Mouse (Mus musculus) liver, adult 2 months (tissue): ENCODE data around the gene Ino80d. TPM values are rescaled to one million over a fixed set of nuclear protein-coding genes. Genes with fewer than 3 reads are reported as not detected.
A peak's percentile ranks its signal among the peaks of the same experiment; 100 is the strongest.

Experiments
- DNase-seq: peaks from one replicate; pipeline ENCODE4 v3.0.0-alpha.2; 2011; ENCODE audit warnings: low read depth, low spot score; ENCODE audit errors: extremely low read depth
- H3K27ac ChIP-seq: fragments of 200-500 bp; replicated peaks from 2 replicates; pipeline ENCODE4 v1.5.1; 2012; ENCODE audit warnings: low read depth, mild to moderate bottlenecking, control low read depth, inconsistent platforms, low read length; ENCODE audit not compliant: insufficient read depth
- H3K27me3 ChIP-seq: fragments of 200-500 bp; 2 replicates; pipeline ENCODE4 v1.6.1; 2012; ENCODE audit warnings: mild to moderate bottlenecking, moderate library complexity, low read length, inconsistent platforms; ENCODE audit not compliant: control insufficient read depth, insufficient read depth
- H3K36me3 ChIP-seq: fragments of 200-500 bp; 2 replicates; pipeline ENCODE4 v1.6.1; 2012; ENCODE audit warnings: low read length, inconsistent platforms; ENCODE audit not compliant: control insufficient read depth, insufficient read depth
- H3K4me1 ChIP-seq: fragments of 200-500 bp; 2 replicates; pipeline ENCODE4 v1.6.1; 2011; ENCODE audit warnings: low read length; ENCODE audit not compliant: control insufficient read depth, insufficient read depth
- H3K4me3 ChIP-seq: fragments of 200-500 bp; 2 replicates; pipeline ENCODE4 v1.5.1; 2011; ENCODE audit warnings: low read depth, mild to moderate bottlenecking, control low read depth, low read length, moderate library complexity; ENCODE audit not compliant: insufficient read depth
- H3K79me2 ChIP-seq: fragments of 200-500 bp; 2 replicates; pipeline ENCODE4 v1.6.1; 2012; ENCODE audit warnings: inconsistent platforms, mild to moderate bottlenecking, low read length, moderate library complexity; ENCODE audit not compliant: control insufficient read depth, insufficient read depth
- H3K9ac ChIP-seq: fragments of 200-500 bp; 2 replicates; pipeline ENCODE4 v1.6.1; 2012; ENCODE audit warnings: low read depth, mild to moderate bottlenecking, control low read depth, inconsistent platforms, low read length
- CTCF ChIP-seq: fragments of 200-500 bp; IDR thresholded peaks from 2 replicates; pipeline ENCODE4 v1.5.1; 2011; ENCODE audit warnings: low read depth, low read length, control low read depth
- POLR2A ChIP-seq: fragments of 200-500 bp; IDR thresholded peaks from 2 replicates; pipeline ENCODE4 v1.6.1; 2011; ENCODE audit warnings: low read length, control low read depth; ENCODE audit not compliant: insufficient read depth; ENCODE audit errors: extremely low read depth
- WGBS: fragments of 180-500 bp; shearing (Covaris S2); methylation state at CpG from one replicate; pipeline ENCODE4 v1.1.7; 2018; 5-methylcytosine and 5-hydroxymethylcytosine counted together
- polyA plus RNA-seq: library from polyadenylated mRNA; depleted of rRNA; stranded (reverse); fragments of >200 nt; gene quantifications from 2 replicates; pipeline ENCODE4 v1.2.3, GENCODE M21; 2012
- total RNA-seq: library from RNA; depleted of rRNA; stranded (reverse); fragments of >200 nt; gene quantifications from 2 replicates; pipeline ENCODE4 v1.2.3, GENCODE M21; 2014

Ino80d gene
- total and polyA plus RNA-seq, 2 experiments, result 5.2 to 5.3 TPM

DNA sequence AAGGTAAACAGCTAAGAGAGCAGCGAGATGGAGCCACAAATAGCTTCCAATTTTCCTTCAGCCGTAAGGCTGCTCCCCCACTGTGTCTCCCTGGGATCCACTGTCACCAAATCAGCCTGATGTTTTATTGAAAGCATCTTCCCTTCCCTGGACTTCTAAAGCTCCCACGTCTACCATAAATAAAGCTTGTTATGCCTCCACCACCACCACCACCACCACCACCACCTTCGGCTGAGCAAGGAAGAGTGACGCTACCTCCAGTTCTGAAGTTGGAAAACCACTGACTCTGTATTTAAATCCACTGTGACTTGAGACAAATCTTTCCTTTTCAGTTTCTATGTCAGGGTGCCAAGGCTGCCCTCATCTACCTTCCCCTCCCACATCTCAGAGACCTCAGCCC lies 167.5 kb downstream of the Ino80d start:
- no peak for DNase-seq
- 79% methylated on average over 5 of the region's 5 CpGs for WGBS
- no peaks in the 10 kb centered on the region for H3K27me3 ChIP-seq
- no peak overlapping the region for H3K9ac ChIP-seq
- no peaks in the 10 kb centered on the region for H3K79me2 ChIP-seq
- no peak overlapping the region for H3K27ac ChIP-seq
- no peak for TF ChIP-seq POLR2A
- TF ChIP-seq CTCF, result no peak
- H3K4me1 ChIP-seq, result no peaks in the 10 kb centered on the region
- H3K36me3 ChIP-seq, result no peaks in the 10 kb centered on the region
- H3K4me3 ChIP-seq, result no peak overlapping the region

DNA sequence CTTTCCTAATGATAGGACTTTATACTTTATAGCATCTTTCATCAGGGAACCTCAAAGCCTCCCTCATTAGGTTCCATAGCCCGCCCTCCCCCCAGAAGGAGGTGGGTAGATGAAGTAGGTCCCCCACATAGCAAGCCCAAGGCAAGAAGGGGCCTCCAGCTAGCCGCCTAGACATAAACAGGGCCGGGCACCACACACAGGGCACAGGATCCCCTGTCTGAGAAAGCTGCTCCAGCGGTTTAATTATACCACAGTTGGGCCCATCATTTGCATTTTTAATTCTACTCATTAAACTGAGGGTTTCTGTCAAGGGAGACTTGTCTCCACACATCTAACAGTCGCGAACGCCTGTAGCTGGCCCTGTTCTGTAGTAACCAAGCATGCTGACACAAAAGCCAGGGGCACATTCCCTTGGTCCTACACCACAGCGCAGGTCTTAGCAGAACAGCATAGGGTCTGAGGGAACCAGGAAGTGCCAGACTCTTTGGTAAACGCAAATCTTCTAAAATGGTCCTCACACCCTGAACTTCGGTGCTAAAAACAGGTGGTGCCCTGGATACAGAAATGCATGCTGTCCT lies 179.6 kb downstream of the Ino80d start:
- Histone ChIP-seq H3K9ac (no peak overlapping the region), H3K4me1 (no peaks in the 10 kb centered on the region), H3K36me3 (no peaks in the 10 kb centered on the region), H3K27me3 (no peaks in the 10 kb centered on the region), H3K4me3 (no peak overlapping the region), H3K79me2 (no peaks in the 10 kb centered on the region), H3K27ac (no peak overlapping the region)
- WGBS, result 89% methylated on average over 10 of the region's 10 CpGs
- TF ChIP-seq CTCF (no peak), POLR2A (no peak)
- DNase-seq, result no peak

DNA sequence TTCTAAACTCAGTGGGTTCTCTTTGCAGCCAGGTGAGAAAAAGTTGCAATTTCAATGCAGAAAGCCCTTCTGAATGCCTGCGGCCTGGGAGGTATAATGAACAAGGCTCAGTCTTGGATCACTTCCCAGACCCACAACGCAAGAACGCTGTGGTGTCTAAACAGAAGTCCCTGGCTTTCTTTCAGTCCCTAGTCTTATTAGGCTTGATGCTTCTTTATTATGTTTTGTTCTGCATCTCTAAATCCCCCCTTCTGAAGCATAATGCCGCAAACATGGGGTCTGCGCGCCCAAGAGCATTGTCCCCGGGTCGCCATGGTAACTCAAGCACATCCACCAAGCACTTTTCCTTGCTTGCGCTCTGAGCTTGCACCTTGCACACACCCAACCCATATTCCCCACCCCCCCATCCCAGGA lies 180.4 kb downstream of the Ino80d start:
- no peak overlapping the region for H3K27ac ChIP-seq
- H3K9ac ChIP-seq, result no peak overlapping the region
- H3K27me3 ChIP-seq, result no peaks in the 10 kb centered on the region
- TF ChIP-seq POLR2A (no peak), CTCF (no peak)
- no peak overlapping the region for H3K4me3 ChIP-seq
- no peak for DNase-seq
- 87% methylated on average over 9 of the region's 9 CpGs for WGBS
- no peaks in the 10 kb centered on the region for H3K4me1 ChIP-seq
- H3K79me2 ChIP-seq, result no peaks in the 10 kb centered on the region
- no peaks in the 10 kb centered on the region for H3K36me3 ChIP-seq

DNA sequence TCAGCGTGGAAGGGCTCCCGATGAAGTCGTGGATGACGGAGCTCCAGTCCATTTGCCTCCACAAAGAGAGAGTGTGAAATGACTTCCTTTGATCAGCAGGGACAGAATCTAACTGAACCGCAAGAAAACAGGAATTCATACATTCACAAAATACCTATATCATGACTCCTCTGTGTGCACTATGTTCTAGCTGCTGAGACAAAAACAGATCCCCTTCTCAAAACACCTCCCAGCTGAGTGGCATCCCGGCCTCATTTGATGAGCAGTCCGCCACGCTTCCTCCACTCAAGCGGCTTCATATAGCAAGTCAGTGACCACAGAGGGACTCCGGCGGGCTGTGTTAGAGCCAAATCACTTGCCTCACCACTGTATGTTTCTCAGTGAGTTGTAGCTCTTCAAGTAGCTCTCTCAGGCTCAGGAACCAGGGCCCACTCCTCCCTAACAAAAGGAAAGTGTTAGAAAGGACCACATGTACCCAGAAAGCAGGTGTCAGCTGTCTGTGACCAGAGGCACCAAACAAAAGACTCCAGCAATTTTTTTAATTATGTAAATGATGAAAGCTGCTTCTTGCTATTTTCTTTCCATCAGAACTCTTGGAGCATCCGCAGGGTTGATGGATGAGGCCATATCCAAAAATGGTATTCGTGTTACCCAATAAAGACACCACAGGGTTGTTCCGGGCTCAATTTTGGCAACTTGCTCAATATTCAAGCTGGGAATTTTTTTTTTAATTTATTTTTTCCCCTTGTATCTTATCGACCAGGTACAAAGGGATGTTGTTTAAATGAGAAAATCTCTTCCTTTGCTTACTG lies 181.0 kb downstream of the Ino80d start:
- TF ChIP-seq CTCF (no peak), POLR2A (no peak)
- WGBS, result 84% methylated on average over 15 of the region's 15 CpGs
- H3K27ac ChIP-seq, result no peak overlapping the region
- H3K27me3 ChIP-seq, result no peaks in the 10 kb centered on the region
- no peaks in the 10 kb centered on the region for H3K36me3 ChIP-seq
- H3K4me3 ChIP-seq, result no peak overlapping the region
- H3K79me2 ChIP-seq, result no peaks in the 10 kb centered on the region
- H3K9ac ChIP-seq, result no peak overlapping the region
- no peak for DNase-seq
- no peaks in the 10 kb centered on the region for H3K4me1 ChIP-seq

DNA sequence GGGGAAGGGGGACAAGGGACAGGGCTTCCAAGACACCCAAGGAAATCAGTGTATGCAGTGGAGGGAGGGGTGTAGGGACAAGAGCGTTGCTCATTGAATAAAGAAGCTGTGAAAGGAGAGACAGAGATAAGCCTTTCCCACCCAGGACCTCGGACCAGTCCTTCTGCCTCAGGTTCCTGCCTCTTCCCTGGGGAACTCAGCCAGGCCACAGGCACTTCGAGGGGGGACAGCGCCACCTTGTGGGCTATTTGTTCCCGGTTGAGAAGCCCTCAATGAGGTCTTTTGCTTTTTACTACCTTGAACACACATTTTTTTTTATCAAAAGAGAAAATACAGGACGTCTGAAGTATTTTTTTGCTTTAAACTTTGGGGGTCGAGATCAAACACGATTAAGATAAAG lies 185.0 kb downstream of the Ino80d start:
- Histone ChIP-seq H3K79me2 (no peaks in the 10 kb centered on the region), H3K36me3 (no peaks in the 10 kb centered on the region), H3K9ac (no peak overlapping the region), H3K4me1 (no peaks in the 10 kb centered on the region), H3K4me3 (no peak overlapping the region), H3K27ac (no peak overlapping the region), H3K27me3 (no peaks in the 10 kb centered on the region)
- peak; percentile 49 for DNase-seq
- WGBS, result 4% methylated on average over 8 of the region's 8 CpGs
- TF ChIP-seq CTCF (peak; percentile 93), POLR2A (no peak)

DNA sequence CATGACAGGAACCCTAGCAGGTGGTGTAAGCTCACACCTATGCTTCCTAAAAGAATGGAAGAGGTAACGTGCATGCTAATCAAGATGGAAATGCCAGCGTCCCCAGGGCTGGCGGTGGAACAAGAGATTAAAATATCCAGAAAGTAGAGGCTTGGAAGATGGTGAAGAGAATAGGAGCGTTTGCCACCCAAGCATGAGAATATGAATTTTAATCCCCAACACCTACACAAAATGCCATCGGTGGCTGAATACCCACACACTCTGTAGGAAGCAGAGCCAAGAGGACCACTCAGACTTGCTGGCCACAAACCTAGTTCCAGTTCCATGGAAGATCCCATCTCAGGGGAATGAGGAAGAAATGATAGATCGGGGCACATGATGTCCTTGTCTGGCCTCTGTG lies 195.2 kb downstream of the Ino80d start:
- TF ChIP-seq POLR2A (no peak), CTCF (no peak)
- 95% methylated on average over 6 of the region's 6 CpGs for WGBS
- no peak overlapping the region for H3K4me3 ChIP-seq

More for the DNA sequence above, 195.2 kb downstream of the Ino80d start:
- no peaks in the 10 kb centered on the region for H3K36me3 ChIP-seq
- H3K27me3 ChIP-seq, result no peaks in the 10 kb centered on the region
- H3K79me2 ChIP-seq, result no peaks in the 10 kb centered on the region
- no peaks in the 10 kb centered on the region for H3K4me1 ChIP-seq
- no peak overlapping the region for H3K9ac ChIP-seq
- no peak overlapping the region for H3K27ac ChIP-seq
- DNase-seq, result no peak
